Mouse (Mus musculus) MEL (cell line): Measurements from ENCODE around the gene Gpcpd1.

Source experiments
- EP300 ChIP-seq, 2 experiments: IDR thresholded peaks; 2 replicates each; pipeline ENCODE4 v1.6.1; 2011; ENCODE audit warnings: improper control_type of control experiment in 2 of 2, low read length in 2 of 2, low read depth in 1 of 2, mild to moderate bottlenecking in 1 of 2
- GABPA ChIP-seq: IDR thresholded peaks from 2 replicates; pipeline ENCODE4 v1.6.1; 2012; ENCODE audit warnings: low read depth, mild to moderate bottlenecking, inconsistent platforms, low read length, improper control_type of control experiment, moderate library complexity
- GATA1 ChIP-seq: IDR thresholded peaks from 2 replicates; pipeline ENCODE4 v1.6.1; 2011; ENCODE audit warnings: low read depth, low read length, improper control_type of control experiment
- JUND ChIP-seq: IDR thresholded peaks from 2 replicates; pipeline ENCODE4 v1.6.1; 2011; ENCODE audit warnings: low read depth, mild to moderate bottlenecking, improper control_type of control experiment, low read length
- MAX ChIP-seq: IDR thresholded peaks from 2 replicates; pipeline ENCODE4 v1.6.1; 2011; ENCODE audit warnings: low read length, improper control_type of control experiment
- NELFE ChIP-seq: IDR thresholded peaks from 2 replicates; pipeline ENCODE4 v1.6.1; 2011; ENCODE audit warnings: low read depth, low read length, improper control_type of control experiment
- TAL1 ChIP-seq: IDR thresholded peaks from 2 replicates; pipeline ENCODE4 v1.6.1; 2012; ENCODE audit warnings: mild to moderate bottlenecking, inconsistent platforms, low read length, moderate library complexity, mixed read lengths

DNA sequence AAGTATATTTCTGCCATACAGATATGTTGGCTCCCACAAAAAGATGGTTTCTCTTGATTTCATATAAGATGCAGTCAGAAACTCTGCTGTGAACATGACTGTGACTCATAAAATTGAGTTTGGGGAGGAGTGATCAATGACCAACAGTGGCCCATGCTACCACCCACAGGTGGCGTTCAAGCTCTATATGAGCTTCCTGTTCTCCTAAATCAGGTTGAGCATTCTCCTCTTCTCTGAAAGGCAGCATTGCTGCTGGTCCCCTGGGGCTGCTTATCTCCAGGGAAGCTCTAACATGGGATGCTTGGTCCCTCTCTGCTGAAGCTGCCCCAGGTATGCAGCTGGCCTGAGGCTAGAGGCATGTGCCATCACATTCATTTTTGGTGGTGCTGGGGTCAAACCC lies 77.8 kb downstream of the Gpcpd1 start:
- no peak for TF ChIP-seq MAX
- no peak for TF ChIP-seq TAL1
- TF ChIP-seq EP300 (IDR thresholded peaks at IDR 0.05; ENCODE audit: low read depth in 1 of 2, low read length in 2 of 2), result no peak
- TF ChIP-seq NELFE, result no peak
- no peak for TF ChIP-seq GATA1
- TF ChIP-seq JUND, result no peak
- TF ChIP-seq GABPA, result no peak
